Mouse (Mus musculus) forebrain, embryonic 14.5 days (tissue): ENCODE measurements at regions not wholly inside any gene's neighbourhood (a gene's known extent, or its start where the extent isn't known, plus 50 kb on each side); places are given as distances from the start of the nearest gene placed in this dataset.

Experiments
- ATAC-seq: fragments of 200-750 bp; cut with Nextera tagmentation; 2 replicates; pipeline ENCODE4 v1.8.0; 2017; ENCODE audit warnings: mild to moderate bottlenecking, moderate library complexity
- DNase-seq: peaks from one replicate; pipeline ENCODE4 v3.0.0-alpha.2; 2015; ENCODE audit warnings: low spot score
- H3K27ac ChIP-seq: fragments of 300-500 bp; sonication (generic); 2 replicates; pipeline ENCODE4 v1.5.1; 2014; ENCODE audit warnings: low read depth, mild to moderate bottlenecking, control low read depth, low read length, moderate library complexity
- H3K27me3 ChIP-seq: fragments of 300-500 bp; sonication (generic); replicated peaks from 2 replicates; pipeline ENCODE4 v1.6.1; 2014; ENCODE audit warnings: low read length, control low read depth, mixed read lengths; ENCODE audit not compliant: control insufficient read depth, insufficient read depth
- H3K36me3 ChIP-seq: fragments of 300-500 bp; sonication (generic); 2 replicates; pipeline ENCODE4 v1.6.1; 2014; ENCODE audit warnings: low read length, control low read depth; ENCODE audit not compliant: control insufficient read depth, insufficient read depth
- H3K4me1 ChIP-seq: fragments of 300-500 bp; sonication (generic); 2 replicates; pipeline ENCODE4 v1.6.1; 2014; ENCODE audit warnings: antibody characterized with exemption, low read length, control low read depth; ENCODE audit not compliant: control insufficient read depth, insufficient read depth
- H3K4me2 ChIP-seq: fragments of 300-500 bp; sonication (generic); 2 replicates; pipeline ENCODE4 v1.6.1; 2014; ENCODE audit warnings: mild to moderate bottlenecking, control low read depth, low read length
- H3K4me3 ChIP-seq: fragments of 300-500 bp; sonication (generic); 2 replicates; pipeline ENCODE4 v1.5.1; 2014; ENCODE audit warnings: low read depth, low read length, control low read depth
- H3K9ac ChIP-seq: fragments of 300-500 bp; sonication (generic); 2 replicates; pipeline ENCODE4 v1.6.1; 2014; ENCODE audit warnings: mild to moderate bottlenecking, low read length, control low read depth, moderate library complexity
- H3K9me3 ChIP-seq: fragments of 300-500 bp; sonication (generic); replicated peaks from 2 replicates; pipeline ENCODE4 v1.6.1; 2016; ENCODE audit warnings: low read length, control low read depth, mixed read lengths; ENCODE audit not compliant: control insufficient read depth
- WGBS: fragments of 180-500 bp; shearing (Covaris S2); extraction: QIAGEN DNeasy Blood & Tissue Kit; methylation state at CpG from one replicate; pipeline ENCODE4 v1.1.7; 2014; 5-methylcytosine and 5-hydroxymethylcytosine counted together

DNA sequence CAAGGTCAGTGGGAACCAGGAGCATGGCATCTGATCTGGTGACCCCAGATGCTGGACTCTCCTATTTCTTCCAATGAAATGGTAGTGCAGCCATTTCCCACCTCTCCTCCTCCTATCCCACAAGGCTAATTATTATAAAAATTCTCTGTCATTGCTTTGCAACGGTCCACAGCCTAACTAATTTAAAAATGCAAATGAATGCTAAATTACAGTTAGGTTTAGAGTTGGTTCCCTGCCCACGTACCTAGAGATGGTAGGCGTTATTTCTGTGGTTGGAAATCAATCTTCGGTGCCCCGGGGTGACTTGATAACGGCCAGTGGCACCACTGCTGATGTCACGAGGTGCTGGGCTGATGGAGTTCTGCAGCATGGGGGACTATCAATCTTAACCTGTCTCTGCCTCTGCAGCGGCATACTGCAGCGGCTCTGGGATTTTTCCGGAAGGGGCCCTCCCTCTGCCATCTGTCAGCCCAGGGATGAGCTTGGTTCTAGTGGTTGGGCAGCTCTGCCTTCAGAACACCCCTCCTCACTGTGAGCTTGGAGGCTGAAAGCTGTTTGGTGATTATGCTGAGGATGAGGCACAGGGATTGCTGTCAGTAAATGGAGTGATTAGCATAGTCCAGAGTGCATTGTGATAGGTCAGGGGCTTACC, 66.5 kb downstream of the Nmur2 start:
- DNase-seq: no peak

DNA sequence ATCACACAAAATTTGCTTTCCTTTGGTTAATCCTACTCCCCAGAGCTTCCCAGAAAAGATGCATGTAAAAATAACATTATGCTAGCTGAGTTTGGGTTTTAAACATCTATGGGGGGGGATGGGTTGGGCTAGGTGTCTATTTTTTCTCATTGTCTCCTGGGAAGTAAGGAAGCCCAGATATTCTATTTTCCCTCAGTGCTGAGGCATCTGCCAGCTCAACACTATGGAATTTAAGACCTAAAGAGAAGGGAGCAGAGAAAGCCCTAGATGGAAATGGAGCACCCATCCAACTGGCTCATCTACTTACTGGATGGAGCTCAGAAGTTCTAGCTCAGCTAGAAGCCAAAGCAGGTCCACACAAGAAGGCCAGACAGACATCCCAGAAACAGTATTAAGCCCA, 74.2 kb downstream of the Nmur2 start:
- H3K9me3 ChIP-seq: no peaks in the 10 kb centered on the region
- no peak overlapping the region for H3K4me3 ChIP-seq
- no peaks in the 10 kb centered on the region for H3K27me3 ChIP-seq
- no peak overlapping the region for H3K9ac ChIP-seq
- H3K36me3 ChIP-seq: no peaks in the 10 kb centered on the region
- DNase-seq: no peak
- no peak overlapping the region for H3K4me2 ChIP-seq
- ATAC-seq: no peak
- no peak overlapping the region for H3K27ac ChIP-seq
- no peaks in the 10 kb centered on the region for H3K4me1 ChIP-seq

More for the DNA sequence above, 66.5 kb downstream of the Nmur2 start:
- 76% methylated on average over 10 of the region's 10 CpGs for WGBS
- Histone ChIP-seq H3K36me3 (no peaks in the 10 kb centered on the region), H3K27ac (no peak overlapping the region), H3K27me3 (no peaks in the 10 kb centered on the region), H3K4me3 (no peak overlapping the region), H3K9me3 (no peaks in the 10 kb centered on the region), H3K4me2 (no peak overlapping the region), H3K9ac (no peak overlapping the region), H3K4me1 (no peaks in the 10 kb centered on the region)
- ATAC-seq: no peak

DNA sequence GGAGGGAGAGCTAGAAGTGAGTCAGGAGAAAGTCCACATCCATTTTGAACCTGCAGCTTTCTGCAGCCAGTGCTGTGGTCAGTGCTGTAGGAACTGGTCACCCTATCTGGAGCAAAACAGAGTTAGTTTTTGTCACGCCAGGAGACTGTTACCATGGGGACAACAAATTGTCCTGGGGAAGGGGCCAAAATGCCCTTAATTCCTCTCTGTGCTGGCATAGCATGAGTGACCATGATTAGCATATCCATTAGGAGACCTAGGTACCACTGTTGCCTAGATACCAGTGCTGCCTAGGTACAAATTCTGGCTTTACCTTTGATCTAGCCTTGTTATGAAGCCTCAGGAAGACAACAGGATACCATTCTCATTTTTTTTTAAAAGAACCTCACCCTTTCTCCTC, 82.4 kb downstream of the Nmur2 start:
- ATAC-seq (no peak), DNase-seq (peak; percentile 20)
- no peaks in the 10 kb centered on the region for H3K4me1 ChIP-seq
- no peaks in the 10 kb centered on the region for H3K9me3 ChIP-seq
- no peak overlapping the region for H3K9ac ChIP-seq
- no peak overlapping the region for H3K4me2 ChIP-seq
- no peaks in the 10 kb centered on the region for H3K36me3 ChIP-seq
- H3K27ac ChIP-seq: no peak overlapping the region
- no peaks in the 10 kb centered on the region for H3K27me3 ChIP-seq
- H3K4me3 ChIP-seq: no peak overlapping the region
- WGBS: 21% methylated on average over 1 of the region's 1 CpGs

DNA sequence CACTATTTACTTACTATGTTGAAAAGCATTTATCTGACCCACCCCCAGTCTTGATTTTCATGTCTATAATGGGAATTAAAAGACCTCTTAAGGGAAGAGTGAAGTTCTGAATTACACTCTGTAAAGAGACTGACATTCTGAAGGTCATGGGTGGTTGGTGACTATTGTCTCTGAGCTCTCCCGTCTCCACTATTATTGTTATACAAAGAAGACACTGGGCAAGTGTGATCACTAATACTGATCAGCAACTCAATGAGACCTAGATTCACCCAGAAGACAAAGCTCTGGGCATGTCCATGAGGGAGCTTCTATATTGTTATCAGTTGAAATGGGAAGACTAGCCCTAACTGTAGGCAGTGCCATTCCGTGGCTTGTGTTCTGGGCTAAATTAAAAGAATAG, 83.5 kb downstream of the Nmur2 start:
- no peaks in the 10 kb centered on the region for H3K36me3 ChIP-seq
- 69% methylated on average over 2 of the region's 2 CpGs for WGBS
- H3K9me3 ChIP-seq: no peaks in the 10 kb centered on the region
- H3K4me3 ChIP-seq: no peak overlapping the region
- no peak overlapping the region for H3K27ac ChIP-seq
- no peak overlapping the region for H3K9ac ChIP-seq
- no peak overlapping the region for H3K4me2 ChIP-seq
- ATAC-seq (no peak), DNase-seq (no peak)
- H3K4me1 ChIP-seq: no peaks in the 10 kb centered on the region
- no peaks in the 10 kb centered on the region for H3K27me3 ChIP-seq

DNA sequence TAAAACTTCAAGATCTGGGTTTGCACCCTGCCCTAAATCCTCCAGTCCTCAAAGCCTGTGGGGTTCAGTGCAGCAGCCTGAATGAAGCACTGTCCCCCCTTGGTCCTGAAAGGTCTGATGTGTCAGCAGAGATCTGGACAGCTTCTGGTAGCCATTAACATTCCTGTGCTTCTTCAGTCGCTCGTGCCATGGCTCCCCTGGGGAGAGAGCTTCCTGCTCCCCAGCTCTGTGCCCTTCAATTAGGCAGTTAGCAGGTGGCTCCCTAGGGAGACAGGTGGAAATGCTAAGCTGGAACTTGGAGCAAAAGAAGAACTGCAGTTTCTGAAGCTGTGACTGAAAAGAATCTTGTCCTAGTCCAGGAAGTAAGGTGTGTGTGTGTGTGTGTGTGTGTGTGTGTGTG, 87.1 kb downstream of the Nmur2 start:
- Histone ChIP-seq H3K27me3 (no peaks in the 10 kb centered on the region), H3K4me3 (no peak overlapping the region), H3K9ac (no peak overlapping the region), H3K4me2 (no peak overlapping the region), H3K36me3 (no peaks in the 10 kb centered on the region), H3K9me3 (no peaks in the 10 kb centered on the region), H3K4me1 (no peaks in the 10 kb centered on the region), H3K27ac (no peak overlapping the region)
- 29% methylated on average over 2 of the region's 2 CpGs for WGBS
- no peak for ATAC-seq
- no peak for DNase-seq

DNA sequence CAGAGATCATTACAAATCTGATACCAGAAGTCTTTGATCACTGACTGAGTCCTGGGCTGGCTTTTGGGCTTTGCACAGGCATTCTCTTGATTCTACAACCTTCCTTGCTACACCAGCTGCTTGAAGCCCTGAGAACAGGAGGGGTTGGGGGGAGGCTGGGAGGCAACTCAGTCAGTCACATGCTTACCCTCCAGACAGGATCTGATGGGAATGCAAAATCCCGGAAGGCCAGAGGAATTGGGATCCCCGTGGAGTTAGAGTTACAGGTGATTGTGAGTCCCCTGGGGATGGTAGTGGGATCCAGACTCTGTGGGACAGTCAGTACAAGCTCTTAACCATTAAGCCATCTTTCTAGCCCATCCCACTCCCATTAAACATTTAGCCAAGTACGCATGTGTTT, 91.2 kb downstream of the Nmur2 start:
- Histone ChIP-seq H3K4me3 (no peak overlapping the region), H3K4me2 (no peak overlapping the region), H3K9ac (no peak overlapping the region), H3K36me3 (no peaks in the 10 kb centered on the region), H3K9me3 (no peaks in the 10 kb centered on the region), H3K4me1 (no peaks in the 10 kb centered on the region), H3K27ac (no peak overlapping the region), H3K27me3 (no peaks in the 10 kb centered on the region)
- ATAC-seq (no peak), DNase-seq (no peak)
- 89% methylated on average over 3 of the region's 3 CpGs for WGBS

DNA sequence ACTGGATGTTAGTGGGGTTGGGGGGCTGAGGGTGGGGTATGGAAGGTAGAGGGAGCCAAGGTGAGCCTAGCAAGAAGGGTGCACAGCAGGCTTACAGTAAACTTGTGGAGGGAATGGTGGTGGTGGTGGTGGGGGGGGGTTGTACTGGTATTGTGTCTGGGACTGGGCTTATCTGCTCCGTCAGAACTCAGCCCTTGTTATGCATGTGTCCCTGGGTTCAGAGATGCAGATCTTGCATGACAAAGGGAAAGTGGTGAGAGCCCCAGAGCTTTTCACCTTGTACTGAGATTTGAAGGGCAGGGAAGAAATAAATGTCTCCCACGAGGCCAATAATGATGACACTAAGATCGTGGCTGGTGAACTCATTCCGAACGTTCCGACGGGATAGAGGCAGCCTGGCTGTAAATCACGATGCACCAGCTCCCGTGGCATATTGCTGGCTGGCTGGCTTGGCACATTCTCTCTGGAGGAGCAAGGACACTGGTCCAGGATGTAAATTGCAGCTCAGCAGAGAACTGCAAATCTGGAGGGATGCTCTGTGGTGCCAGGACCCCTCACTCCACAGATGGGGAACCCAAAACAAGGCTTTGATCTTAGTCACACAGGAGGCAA, 94.1 kb downstream of the Nmur2 start:
- no peak overlapping the region for H3K9ac ChIP-seq
- H3K27me3 ChIP-seq: no peaks in the 10 kb centered on the region
- H3K36me3 ChIP-seq: no peaks in the 10 kb centered on the region
- ATAC-seq (no peak), DNase-seq (no peak)
- H3K4me3 ChIP-seq: no peak overlapping the region
- H3K4me2 ChIP-seq: no peak overlapping the region
- H3K4me1 ChIP-seq: no peaks in the 10 kb centered on the region
- WGBS: 36% methylated on average over 9 of the region's 9 CpGs
- no peaks in the 10 kb centered on the region for H3K9me3 ChIP-seq
- H3K27ac ChIP-seq: no peak overlapping the region

DNA sequence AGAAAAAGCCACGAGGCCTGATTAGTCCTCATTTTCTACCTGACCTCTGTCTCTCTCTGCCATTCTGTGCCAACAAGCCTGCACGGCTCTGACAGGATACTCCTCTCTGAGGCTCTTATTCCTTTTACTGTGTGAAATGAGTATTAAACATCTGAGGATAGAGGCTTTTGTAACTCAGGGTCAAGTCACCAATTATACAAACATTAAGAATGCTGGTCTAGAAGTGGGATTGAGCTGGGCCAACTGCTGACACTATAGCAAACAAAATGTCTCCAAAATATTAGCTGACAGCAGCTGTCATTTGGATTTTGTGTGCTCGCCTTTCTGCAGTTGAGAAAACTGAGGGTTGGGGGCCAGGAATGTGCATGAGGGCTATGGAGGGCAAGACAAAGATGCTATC, 94.8 kb downstream of the Nmur2 start:
- Histone ChIP-seq H3K27me3 (no peaks in the 10 kb centered on the region), H3K9ac (no peak overlapping the region), H3K4me1 (no peaks in the 10 kb centered on the region), H3K36me3 (no peaks in the 10 kb centered on the region), H3K4me3 (no peak overlapping the region), H3K9me3 (no peaks in the 10 kb centered on the region), H3K4me2 (no peak overlapping the region), H3K27ac (no peak overlapping the region)
- WGBS: 62% methylated on average over 3 of the region's 3 CpGs
- DNase-seq (no peak), ATAC-seq (no peak)

DNA sequence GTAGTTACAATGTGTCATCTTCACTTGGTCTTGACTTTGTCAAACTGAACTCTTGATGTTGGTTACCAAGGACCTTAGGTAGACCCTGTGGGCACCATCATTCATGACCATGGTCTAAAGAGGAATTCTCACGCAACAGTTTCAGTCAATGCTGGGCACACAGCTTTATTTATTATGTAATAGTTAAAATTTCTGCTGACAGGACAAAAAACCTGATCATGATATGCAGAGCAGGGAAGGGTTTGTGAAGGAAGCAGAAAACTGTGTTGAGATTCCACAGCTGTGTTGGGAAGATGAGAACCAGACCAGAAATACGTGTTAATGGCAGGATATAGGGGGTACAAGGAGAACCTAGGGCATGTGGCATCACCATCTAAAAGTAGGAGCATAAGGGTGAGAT, 100.8 kb downstream of the Nmur2 start:
- H3K4me2 ChIP-seq: no peak overlapping the region
- H3K9me3 ChIP-seq: no peaks in the 10 kb centered on the region
- H3K4me1 ChIP-seq: no peaks in the 10 kb centered on the region
- no peak overlapping the region for H3K27ac ChIP-seq
- H3K4me3 ChIP-seq: no peak overlapping the region
- DNase-seq: no peak
- 82% methylated on average over 2 of the region's 2 CpGs for WGBS
- no peaks in the 10 kb centered on the region for H3K36me3 ChIP-seq
- H3K27me3 ChIP-seq: no peaks in the 10 kb centered on the region
- no peak overlapping the region for H3K9ac ChIP-seq
- ATAC-seq: no peak
